Mouse (Mus musculus) lung, embryonic 14.5 days (tissue): ENCODE measurements around the gene Rgsl1. TPM values are rescaled to one million over a fixed set of nuclear protein-coding genes. Genes with fewer than 3 reads are reported as not detected.

Experiments
- ATAC-seq: fragments of 200-750 bp; cut with Nextera tagmentation; 2 replicates; pipeline ENCODE4 v1.8.0; 2017; ENCODE audit warnings: mild to moderate bottlenecking, moderate TSS enrichment, moderate library complexity; ENCODE audit not compliant: insufficient read depth
- DNase-seq: peaks from one replicate; pipeline ENCODE4 v3.0.0-alpha.2; 2015
- H3K27ac ChIP-seq: fragments of 300-500 bp; sonication (generic); 2 replicates; pipeline ENCODE4 v1.5.1; 2014; ENCODE audit warnings: low read depth, mild to moderate bottlenecking, moderate library complexity
- H3K27me3 ChIP-seq: fragments of 300-500 bp; sonication (generic); 2 replicates; pipeline ENCODE4 v1.6.1; 2014; ENCODE audit warnings: low read length, control low read depth; ENCODE audit not compliant: insufficient read depth
- H3K36me3 ChIP-seq: fragments of 300-500 bp; sonication (generic); 2 replicates; pipeline ENCODE4 v1.6.1; 2014; ENCODE audit warnings: control low read depth; ENCODE audit not compliant: insufficient read depth
- H3K4me1 ChIP-seq: fragments of 300-500 bp; sonication (generic); 2 replicates; pipeline ENCODE4 v1.6.1; 2014; ENCODE audit warnings: antibody characterized with exemption, control low read depth; ENCODE audit not compliant: insufficient read depth
- H3K4me2 ChIP-seq: fragments of 300-500 bp; sonication (generic); 2 replicates; pipeline ENCODE4 v1.6.1; 2014; ENCODE audit warnings: mild to moderate bottlenecking
- H3K4me3 ChIP-seq: fragments of 300-500 bp; sonication (generic); 2 replicates; pipeline ENCODE4 v1.5.1; 2014; ENCODE audit warnings: low read depth, low read length
- H3K9ac ChIP-seq: fragments of 300-500 bp; sonication (generic); 2 replicates; pipeline ENCODE4 v1.6.1; 2014
- H3K9me3 ChIP-seq: fragments of 300-500 bp; sonication (generic); 2 replicates; pipeline ENCODE4 v1.6.1; 2016; ENCODE audit warnings: low read depth, low read length, control low read depth
- CTCF ChIP-seq: IDR thresholded peaks from 2 replicates; pipeline ENCODE4 v1.5.1; 2016; ENCODE audit warnings: antibody characterized with exemption, low read depth
- WGBS: fragments of 180-500 bp; shearing (Covaris S2); extraction: QIAGEN DNeasy Blood & Tissue Kit; methylation state at CpG from one replicate; pipeline ENCODE4 v1.1.7; 2014; 5-methylcytosine and 5-hydroxymethylcytosine counted together
- polyA plus RNA-seq: library from polyadenylated mRNA; unstranded; fragments of >200 nt; fragmentation: Nextera tagmentation; extraction: Ambion mirVana; gene quantifications from 2 replicates; pipeline ENCODE4 v1.2.1, GENCODE M21; 2014

Gene Rgsl1
- polyA plus RNA-seq, 1 experiment from 2014 or later = not detected

DNA sequence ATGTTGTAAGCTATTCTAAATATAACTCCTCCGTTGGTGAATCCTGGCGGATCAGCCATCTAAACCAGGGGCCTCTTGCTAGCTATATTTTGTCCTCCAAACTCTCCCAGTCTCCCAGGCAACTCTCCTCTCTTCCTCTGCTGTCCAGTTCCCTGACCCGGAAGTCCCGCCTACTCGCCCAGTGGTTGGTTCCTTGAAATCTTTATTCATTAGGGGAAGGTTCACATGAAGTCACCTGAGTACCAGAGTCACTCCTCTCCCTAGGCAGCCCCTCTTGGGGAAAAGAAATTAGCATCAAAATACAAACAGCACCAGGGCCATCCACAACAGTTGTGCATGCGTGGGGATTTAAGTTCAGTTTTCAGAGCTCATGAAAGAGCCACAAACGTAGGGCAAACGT lies 77.6 kb downstream of the Rgsl1 start:
- DNase-seq (no peak), ATAC-seq (no peak)
- Histone ChIP-seq H3K9me3 (no peaks in the 10 kb centered on the region), H3K4me3 (no peak overlapping the region), H3K4me1 (no peaks in the 10 kb centered on the region), H3K27me3 (no peaks in the 10 kb centered on the region), H3K27ac (no peak overlapping the region), H3K36me3 (no peaks in the 10 kb centered on the region), H3K9ac (no peak overlapping the region), H3K4me2 (no peak overlapping the region)
- WGBS = 53% methylated on average over 8 of the region's 8 CpGs
- no peak for TF ChIP-seq CTCF

GRCm38 (mm10) chr1:153764136-153764535 lies 79.8 kb downstream of the Rgsl1 start:
- H3K9ac ChIP-seq = no peak overlapping the region
- H3K4me3 ChIP-seq = no peak overlapping the region
- WGBS = 81% methylated on average over 11 of the region's 11 CpGs
- no peaks in the 10 kb centered on the region for H3K27me3 ChIP-seq
- H3K27ac ChIP-seq = no peak overlapping the region
- no peaks in the 10 kb centered on the region for H3K36me3 ChIP-seq
- TF ChIP-seq CTCF = no peak
- H3K9me3 ChIP-seq = no peaks in the 10 kb centered on the region
- DNase-seq = no peak
- ATAC-seq = no peak
- no peak overlapping the region for H3K4me2 ChIP-seq
- H3K4me1 ChIP-seq = no peaks in the 10 kb centered on the region

- no peaks in the 10 kb centered on the region for H3K9me3 ChIP-seq
- peaks cover 7% of the 10 kb centered on the region; the same call in 1 of the 2 replicates for H3K4me1 ChIP-seq
- no peaks in the 10 kb centered on the region for H3K27me3 ChIP-seq
- ATAC-seq = peak; percentile 21; the same call in 1 of the 2 replicates
- peak; percentile 81 for DNase-seq
- no peak overlapping the region for H3K4me3 ChIP-seq
- H3K9ac ChIP-seq = no peak overlapping the region
- peak; percentile 25; the same call in 1 of the 2 replicates for TF ChIP-seq CTCF
- H3K4me2 ChIP-seq = peak overlapping the region; percentile 47
- H3K27ac ChIP-seq = no peak overlapping the region
- no peaks in the 10 kb centered on the region for H3K36me3 ChIP-seq
- WGBS = 42% methylated on average over 25 of the region's 25 CpGs
These were observed 90.0 kb downstream of the Rgsl1 start for GRCm38 (mm10) chr1:153753725-153754464.

GRCm38 (mm10) chr1:153752521-153752920 lies 91.4 kb downstream of the Rgsl1 start:
- H3K9me3 ChIP-seq = no peaks in the 10 kb centered on the region
- peak overlapping the region; percentile 28 for H3K4me3 ChIP-seq
- H3K4me1 ChIP-seq = peaks cover 14% of the 10 kb centered on the region; the same call in 1 of the 2 replicates
- 85% methylated on average over 6 of the region's 6 CpGs for WGBS
- 0 out of 2 replicates have a peak overlapping the region, but pooled peaks have one; percentile 50 for H3K9ac ChIP-seq
- H3K4me2 ChIP-seq = peak overlapping the region; percentile 61
- no peak for TF ChIP-seq CTCF
- no peaks in the 10 kb centered on the region for H3K36me3 ChIP-seq
- H3K27me3 ChIP-seq = no peaks in the 10 kb centered on the region
- DNase-seq (no peak), ATAC-seq (no peak)
- H3K27ac ChIP-seq = peak overlapping the region; percentile 19; the same call in 1 of the 2 replicates

DNA sequence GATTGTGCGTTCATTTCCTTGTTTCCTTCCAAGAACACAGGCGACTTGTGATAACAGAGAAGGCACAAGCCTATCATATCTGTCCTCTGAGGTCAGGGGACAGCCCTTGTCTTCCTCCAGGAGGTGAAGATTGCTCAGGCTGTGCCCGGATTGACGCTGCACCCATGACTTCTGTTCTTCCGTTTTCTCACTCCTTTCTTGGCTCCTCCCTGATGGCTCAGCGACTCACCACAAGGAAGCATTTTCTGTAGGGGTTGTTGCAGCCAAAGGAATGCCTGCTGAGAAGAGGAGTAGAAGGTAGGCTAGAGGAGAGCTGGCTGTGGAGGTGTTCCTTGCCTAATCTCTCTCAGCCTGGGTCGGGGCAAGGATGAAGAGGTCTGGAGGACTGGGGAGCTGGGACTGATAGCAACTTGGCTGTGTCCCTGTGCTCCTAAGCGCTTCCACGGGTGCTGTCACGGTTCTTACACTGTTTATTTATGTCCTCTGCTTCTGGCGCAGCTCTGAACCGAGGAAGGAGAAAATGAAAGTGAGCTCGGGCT lies 92.1 kb downstream of the Rgsl1 start:
- TF ChIP-seq CTCF = no peak
- WGBS = 18% methylated on average over 13 of the region's 13 CpGs
- no peaks in the 10 kb centered on the region for H3K9me3 ChIP-seq
- no peaks in the 10 kb centered on the region for H3K27me3 ChIP-seq
- peak overlapping the region; percentile 19; the same call in 1 of the 2 replicates for H3K27ac ChIP-seq
- H3K4me2 ChIP-seq = peak overlapping the region; percentile 61
- H3K9ac ChIP-seq = peak overlapping the region; percentile 50
- peaks cover 14% of the 10 kb centered on the region; the same call in 1 of the 2 replicates for H3K4me1 ChIP-seq
- ATAC-seq (peak; percentile 11), DNase-seq (peak; percentile 53)
- peak overlapping the region; percentile 28 for H3K4me3 ChIP-seq
- no peaks in the 10 kb centered on the region for H3K36me3 ChIP-seq

GRCm38 (mm10) chr1:153750054-153750453 lies 93.9 kb downstream of the Rgsl1 start:
- H3K4me3 ChIP-seq = peak overlapping the region; percentile 27; the same call in 1 of the 2 replicates
- 38% methylated on average over 6 of the region's 6 CpGs for WGBS
- H3K9me3 ChIP-seq = no peaks in the 10 kb centered on the region
- 0 out of 2 replicates have a peak overlapping the region, but pooled peaks have one; percentile 19 for H3K27ac ChIP-seq
- H3K4me2 ChIP-seq = peak overlapping the region; percentile 60
- no peak for DNase-seq
- no peaks in the 10 kb centered on the region for H3K36me3 ChIP-seq
- peaks cover 14% of the 10 kb centered on the region; the same call in 1 of the 2 replicates for H3K4me1 ChIP-seq
- TF ChIP-seq CTCF = no peak
- ATAC-seq = no peak
- H3K9ac ChIP-seq = peak overlapping the region; percentile 59; the same call in 1 of the 2 replicates
- no peaks in the 10 kb centered on the region for H3K27me3 ChIP-seq

- Histone ChIP-seq H3K27ac (peak within 1 kb of the TSS; percentile 47), H3K4me2 (peak within 1 kb of the TSS; percentile 60), H3K4me3 (peak within 1 kb of the TSS; percentile 27), H3K9me3 (no peaks in the 10 kb centered on the region), H3K36me3 (no peaks in the 10 kb centered on the region), H3K4me1 (peaks cover 14% of the 10 kb centered on the region; the same call in 1 of the 2 replicates), H3K27me3 (no peaks in the 10 kb centered on the region), H3K9ac (peak within 1 kb of the TSS; percentile 59)
- TF ChIP-seq CTCF = peak; percentile 83
- DNase-seq = peak; percentile 93
- WGBS = 2% methylated on average over 18 of the region's 18 CpGs
- peak; percentile 45 for ATAC-seq
These were observed 94.6 kb downstream of the Rgsl1 start, which contains the start of gene Rnasel for GRCm38 (mm10) chr1:153749211-153749801. TSS of gene Rnasel (plus strand) at chr1:153749426.
